Mouse (Mus musculus): ENCODE results near the gene Pdcd2. TPM values are rescaled to one million over a fixed set of nuclear protein-coding genes. Genes with fewer than 3 reads are reported as not detected.

Gene Pdcd2
- 42.9 and 48.6 TPM in 2 replicates for polyA plus RNA-seq (2014; fragmentation: Nextera tagmentation; extraction: Ambion mirVana)

DNA sequence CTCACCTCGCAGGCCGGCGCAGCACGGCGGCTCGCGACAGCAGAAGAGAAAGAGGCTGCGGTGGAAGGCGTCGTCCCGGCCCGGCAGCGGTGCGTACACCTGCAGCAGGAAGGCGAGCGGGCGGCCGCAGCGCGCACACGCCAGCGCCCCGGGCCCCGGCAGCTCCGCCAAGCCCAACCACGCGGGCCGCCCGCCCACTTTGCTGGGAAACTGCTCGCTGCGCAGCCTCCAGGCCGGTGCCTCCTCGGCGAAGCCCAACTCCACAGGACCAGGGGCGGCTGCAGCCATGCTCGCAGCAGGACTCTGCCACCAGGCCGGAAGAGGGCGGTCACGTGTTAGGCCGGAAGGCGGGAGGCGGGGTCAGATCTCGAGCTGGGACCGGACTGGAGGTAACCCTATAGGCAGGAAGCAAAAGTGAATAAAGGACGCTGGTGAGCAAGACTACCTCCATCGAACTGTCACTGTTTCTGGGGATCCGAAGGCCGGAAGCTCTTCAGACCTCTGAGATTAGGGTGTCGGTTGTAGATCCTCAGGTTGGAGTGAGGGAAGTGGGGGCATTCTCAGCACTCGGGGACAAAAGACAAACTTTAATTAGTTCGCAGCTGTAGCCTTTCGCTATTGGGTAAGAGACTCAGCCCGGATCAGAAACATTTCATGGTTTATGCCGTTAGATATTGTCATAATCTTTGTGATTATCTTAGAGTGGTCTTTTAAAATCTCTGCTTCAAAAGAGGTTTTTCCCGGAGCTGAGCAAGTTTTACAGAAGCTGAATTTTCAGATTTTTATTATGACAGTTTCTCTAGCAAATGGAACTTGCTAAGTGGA lies at the start of gene Pdcd2:
Gene Pdcd2, minus strand, starts transcription at position 316 of the 825 bp plus-strand sequence.
- peaks cover 35% of the 10 kb centered on the region for H3K36me3 ChIP-seq (ENCODE audit: control insufficient read depth, insufficient read depth, low read length)
- DNase-seq (ENCODE audit: low spot score) (peak; percentile 96), ATAC-seq (replicated peaks; ENCODE audit: low FRiP score, low TSS enrichment, low read depth) (peak; percentile 99)
- peak within 1 kb of the TSS; percentile 82 for H3K4me3 ChIP-seq (ENCODE audit: low read depth, low read length)
- H3K4me1 ChIP-seq (replicated peaks; ENCODE audit: control insufficient read depth, insufficient read depth, low read length), result peaks cover 9% of the 10 kb centered on the region; the same call in 1 of the 2 replicates
- WGBS, result under 1% methylated on average over 53 of the region's 55 CpGs
- peak within 1 kb of the TSS; percentile 71 for H3K4me2 ChIP-seq (ENCODE audit: low read length)
- peak within 1 kb of the TSS; percentile 72 for H3K9ac ChIP-seq (ENCODE audit: low read length)
- H3K9me3 ChIP-seq (ENCODE audit: control insufficient read depth, low read length), result no peaks in the 10 kb centered on the region
- H3K27me3 ChIP-seq (replicated peaks; ENCODE audit: control insufficient read depth, insufficient read depth, low read length), result no peaks in the 10 kb centered on the region
- H3K27ac ChIP-seq (ENCODE audit: low read depth), result peak within 1 kb of the TSS; percentile 77

DNA sequence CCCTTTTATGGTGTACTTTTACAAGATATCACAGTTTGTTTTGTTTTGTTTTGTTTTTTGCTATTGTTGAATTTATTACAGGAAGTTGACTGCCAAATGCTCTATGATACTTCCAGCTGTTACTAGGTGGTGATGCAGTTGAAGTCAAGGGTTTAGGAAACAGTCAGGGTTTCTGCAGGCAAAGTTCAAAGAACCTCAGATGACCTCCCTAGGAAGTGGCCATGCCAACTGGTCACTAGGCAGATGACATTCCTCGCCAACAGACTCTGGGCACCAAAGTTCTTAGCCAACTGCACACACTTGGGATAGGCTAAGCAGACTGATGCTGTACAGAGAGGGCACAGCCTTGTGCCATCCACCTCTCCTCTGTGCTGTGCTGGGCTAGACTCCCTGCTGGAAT lies 48.0 kb upstream of the Pdcd2 start:
- H3K9ac ChIP-seq (ENCODE audit: low read length), result no peak overlapping the region
- ATAC-seq (replicated peaks; ENCODE audit: low FRiP score, low TSS enrichment, low read depth), result no peak
- H3K4me2 ChIP-seq (ENCODE audit: low read length), result no peak overlapping the region
- peaks cover 3% of the 10 kb centered on the region for H3K27me3 ChIP-seq (replicated peaks; ENCODE audit: control insufficient read depth, insufficient read depth, low read length)
- DNase-seq (ENCODE audit: low spot score), result no peak
- no peak overlapping the region for H3K27ac ChIP-seq (ENCODE audit: low read depth)
- 80% methylated on average over 1 of the region's 1 CpGs for WGBS
- H3K36me3 ChIP-seq (ENCODE audit: control insufficient read depth, insufficient read depth, low read length), result no peaks in the 10 kb centered on the region
- no peaks in the 10 kb centered on the region for H3K9me3 ChIP-seq (ENCODE audit: control insufficient read depth, low read length)
- no peaks in the 10 kb centered on the region for H3K4me1 ChIP-seq (replicated peaks; ENCODE audit: control insufficient read depth, insufficient read depth, low read length)
- no peak overlapping the region for H3K4me3 ChIP-seq (ENCODE audit: low read depth, low read length)

DNA sequence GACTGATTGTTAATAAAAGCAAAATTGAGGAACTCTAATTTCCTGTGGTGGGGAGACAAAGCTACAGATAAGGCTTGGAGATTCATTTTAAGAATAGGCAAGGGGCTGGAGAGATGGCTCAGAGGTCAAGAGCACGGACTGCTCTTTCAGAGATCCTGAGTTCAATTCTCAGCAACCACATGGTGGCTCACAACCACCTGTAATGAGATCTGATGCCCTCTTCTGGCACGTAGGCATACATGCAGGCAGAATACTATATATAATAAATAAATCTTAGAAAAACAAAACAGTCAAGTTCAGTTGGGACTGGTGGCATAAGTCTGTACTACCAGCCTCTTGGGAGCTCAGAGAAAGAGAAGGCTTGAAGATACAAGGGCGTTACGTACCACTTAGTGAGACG lies 39.8 kb upstream of the Pdcd2 start:
- no peak overlapping the region for H3K27ac ChIP-seq (ENCODE audit: low read depth)
- no peak for ATAC-seq (replicated peaks; ENCODE audit: low FRiP score, low TSS enrichment, low read depth)

DNA sequence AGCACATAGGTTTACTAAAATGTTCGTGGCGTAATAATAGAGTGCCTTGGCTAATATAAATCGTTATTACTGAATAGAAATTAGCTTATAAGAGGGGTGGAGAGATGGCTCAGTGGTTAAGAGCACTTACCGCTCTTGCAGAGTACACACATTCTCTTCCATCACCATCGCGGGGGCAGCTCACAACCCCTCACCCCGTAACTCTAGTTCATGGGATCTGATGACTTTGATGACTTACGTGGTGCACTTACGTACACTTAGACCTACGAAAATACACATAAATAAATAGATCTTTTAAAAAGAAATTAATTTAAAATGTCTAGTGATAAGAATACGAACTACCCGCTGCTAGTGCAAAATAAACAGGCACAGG lies 37.8 kb upstream of the Pdcd2 start:
- 42% methylated on average over 12 of the region's 12 CpGs for WGBS
- H3K9ac ChIP-seq (ENCODE audit: low read length), result peak overlapping the region; percentile 80; the same call in 1 of the 2 replicates
- peak overlapping the region; percentile 86 for H3K4me2 ChIP-seq (ENCODE audit: low read length)
- 0 out of 2 replicates have a peak, but pooled peaks cover 4% of the 10 kb centered on the region for H3K4me1 ChIP-seq (replicated peaks; ENCODE audit: control insufficient read depth, insufficient read depth, low read length)
- H3K9me3 ChIP-seq (ENCODE audit: control insufficient read depth, low read length), result no peaks in the 10 kb centered on the region
- DNase-seq (ENCODE audit: low spot score), result no peak
- ATAC-seq (replicated peaks; ENCODE audit: low FRiP score, low TSS enrichment, low read depth), result no peak
- H3K36me3 ChIP-seq (ENCODE audit: control insufficient read depth, insufficient read depth, low read length), result no peaks in the 10 kb centered on the region
- no peaks in the 10 kb centered on the region for H3K27me3 ChIP-seq (replicated peaks; ENCODE audit: control insufficient read depth, insufficient read depth, low read length)
- H3K4me3 ChIP-seq (ENCODE audit: low read depth, low read length), result peak overlapping the region; percentile 97
- H3K27ac ChIP-seq (ENCODE audit: low read depth), result no peak overlapping the region; the same call in 1 of the 2 replicates

More for the DNA sequence above, 39.8 kb upstream of the Pdcd2 start:
- no peaks in the 10 kb centered on the region for H3K27me3 ChIP-seq (replicated peaks; ENCODE audit: control insufficient read depth, insufficient read depth, low read length)
- no peak overlapping the region for H3K9ac ChIP-seq (ENCODE audit: low read length)
- H3K9me3 ChIP-seq (ENCODE audit: control insufficient read depth, low read length), result no peaks in the 10 kb centered on the region
- DNase-seq (ENCODE audit: low spot score), result no peak
- H3K4me3 ChIP-seq (ENCODE audit: low read depth, low read length), result no peak overlapping the region
- H3K36me3 ChIP-seq (ENCODE audit: control insufficient read depth, insufficient read depth, low read length), result no peaks in the 10 kb centered on the region
- 79% methylated on average over 5 of the region's 5 CpGs for WGBS
- H3K4me1 ChIP-seq (replicated peaks; ENCODE audit: control insufficient read depth, insufficient read depth, low read length), result 0 out of 2 replicates have a peak, but pooled peaks cover 4% of the 10 kb centered on the region
- H3K4me2 ChIP-seq (ENCODE audit: low read length), result no peak overlapping the region

DNA sequence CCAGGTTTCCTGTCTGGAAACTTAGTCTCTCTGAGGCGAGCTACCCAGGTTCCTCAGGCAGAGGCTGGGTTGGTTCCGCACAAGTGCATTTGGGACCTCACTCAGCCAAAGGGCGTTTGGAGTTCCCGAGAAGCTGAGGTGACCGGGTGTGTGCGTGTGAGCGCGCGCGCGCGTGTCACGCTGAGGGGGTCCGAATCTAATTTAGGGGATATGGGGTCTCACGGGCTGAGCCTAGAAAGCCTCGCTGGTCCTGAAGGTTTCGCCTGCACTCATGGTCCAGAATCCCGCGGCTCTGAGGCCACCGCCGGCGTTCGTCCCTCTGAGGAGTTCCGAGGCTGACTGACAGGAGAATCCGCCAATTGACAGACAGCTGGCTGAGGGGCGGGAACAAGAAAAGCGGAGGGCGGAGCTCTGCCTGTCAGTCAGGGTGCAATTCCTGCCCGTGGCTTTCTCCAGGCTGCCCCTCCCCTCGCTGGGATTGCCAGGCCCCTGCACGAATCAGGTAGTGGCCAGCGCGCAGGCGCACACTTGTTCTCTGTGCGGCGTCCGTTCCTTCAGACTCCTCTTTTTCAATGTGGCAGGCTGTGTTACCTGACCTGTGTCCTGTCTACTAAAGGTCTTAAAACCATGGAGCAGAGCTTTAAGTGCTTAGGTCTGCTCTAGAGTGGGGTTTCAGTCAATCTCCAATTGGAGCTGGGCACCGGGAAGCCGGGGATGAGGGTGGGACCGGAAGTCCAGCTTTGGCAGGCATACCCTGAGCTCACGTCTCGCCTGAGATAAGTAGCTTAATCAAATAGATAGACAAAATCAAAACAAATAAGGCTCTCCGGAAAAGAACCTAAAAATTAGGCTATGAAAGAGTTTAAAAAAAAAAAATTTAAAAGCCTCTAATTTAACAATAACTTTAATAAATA lies 37.2 kb upstream of the Pdcd2 start, which contains the start of gene Prdm9:
Gene Prdm9, minus strand, starts transcription at position 341 of the 914 bp plus-strand sequence.
- Histone ChIP-seq H3K4me1 (replicated peaks; ENCODE audit: control insufficient read depth, insufficient read depth, low read length) (0 out of 2 replicates have a peak, but pooled peaks cover 4% of the 10 kb centered on the region), H3K9ac (ENCODE audit: low read length) (peak within 1 kb of the TSS; percentile 80), H3K4me2 (ENCODE audit: low read length) (peak within 1 kb of the TSS; percentile 90), H3K36me3 (ENCODE audit: control insufficient read depth, insufficient read depth, low read length) (no peaks in the 10 kb centered on the region), H3K9me3 (ENCODE audit: control insufficient read depth, low read length) (no peaks in the 10 kb centered on the region), H3K4me3 (ENCODE audit: low read depth, low read length) (peak within 1 kb of the TSS; percentile 97), H3K27me3 (replicated peaks; ENCODE audit: control insufficient read depth, insufficient read depth, low read length) (no peaks in the 10 kb centered on the region), H3K27ac (ENCODE audit: low read depth) (peak within 1 kb of the TSS; percentile 94)
- ATAC-seq (replicated peaks; ENCODE audit: low FRiP score, low TSS enrichment, low read depth) (peak; percentile 98), DNase-seq (ENCODE audit: low spot score) (peak; percentile 100)
- under 1% methylated on average over 43 of the region's 43 CpGs for WGBS

DNA sequence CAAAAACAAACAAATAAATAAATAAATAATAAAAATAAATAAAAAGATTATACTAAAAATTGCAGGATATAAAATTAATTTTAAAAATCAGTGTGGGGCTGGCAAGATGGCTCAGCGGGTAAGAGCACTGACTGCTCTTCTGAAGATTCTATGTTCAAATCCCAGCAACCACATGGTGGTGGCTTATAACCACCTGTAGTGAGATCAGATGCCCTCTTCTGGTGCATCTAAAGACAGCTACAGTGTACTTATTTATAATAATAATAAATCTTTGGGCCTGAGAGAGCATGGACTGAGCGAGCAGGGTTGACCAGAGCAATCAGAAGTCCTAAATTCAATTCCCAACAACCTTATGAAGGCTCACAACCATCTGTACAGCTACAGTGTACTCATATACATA lies 32.8 kb upstream of the Pdcd2 start:
- WGBS, result 85% methylated on average over 2 of the region's 2 CpGs
- no peak for ATAC-seq (replicated peaks; ENCODE audit: low FRiP score, low TSS enrichment, low read depth)
- Histone ChIP-seq H3K4me1 (replicated peaks; ENCODE audit: control insufficient read depth, insufficient read depth, low read length) (0 out of 2 replicates have a peak, but pooled peaks cover 4% of the 10 kb centered on the region), H3K36me3 (ENCODE audit: control insufficient read depth, insufficient read depth, low read length) (no peaks in the 10 kb centered on the region), H3K27me3 (replicated peaks; ENCODE audit: control insufficient read depth, insufficient read depth, low read length) (no peaks in the 10 kb centered on the region), H3K9me3 (ENCODE audit: control insufficient read depth, low read length) (no peaks in the 10 kb centered on the region), H3K4me3 (ENCODE audit: low read depth, low read length) (no peak overlapping the region), H3K9ac (ENCODE audit: low read length) (no peak overlapping the region), H3K4me2 (ENCODE audit: low read length) (no peak overlapping the region), H3K27ac (ENCODE audit: low read depth) (no peak overlapping the region)
- DNase-seq (ENCODE audit: low spot score), result no peak

DNA sequence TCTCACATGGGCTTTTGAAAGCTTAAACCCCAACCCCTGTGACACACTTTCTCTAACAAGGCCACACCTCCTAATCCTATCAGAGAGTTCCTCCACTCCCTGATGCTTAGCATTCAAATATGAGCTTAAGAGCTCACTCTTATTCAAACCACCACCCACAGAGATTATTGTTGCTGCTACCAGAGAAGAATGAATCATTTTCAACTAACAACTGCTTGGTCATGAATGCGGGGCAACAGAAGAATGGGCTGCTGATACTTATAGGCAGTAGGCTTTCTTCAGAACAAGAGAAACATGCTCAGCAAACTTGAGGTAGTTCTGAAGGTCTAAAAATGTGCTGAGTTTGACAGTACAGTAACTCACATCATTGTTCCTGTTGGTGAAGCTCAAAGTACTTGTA lies 22.6 kb upstream of the Pdcd2 start:
- no peaks in the 10 kb centered on the region for H3K4me1 ChIP-seq (replicated peaks; ENCODE audit: control insufficient read depth, insufficient read depth, low read length)
- no peaks in the 10 kb centered on the region for H3K27me3 ChIP-seq (replicated peaks; ENCODE audit: control insufficient read depth, insufficient read depth, low read length)
- H3K4me3 ChIP-seq (ENCODE audit: low read depth, low read length), result no peak overlapping the region
- ATAC-seq (replicated peaks; ENCODE audit: low FRiP score, low TSS enrichment, low read depth) (no peak), DNase-seq (ENCODE audit: low spot score) (no peak)
- no peaks in the 10 kb centered on the region for H3K36me3 ChIP-seq (ENCODE audit: control insufficient read depth, insufficient read depth, low read length)
- no peaks in the 10 kb centered on the region for H3K9me3 ChIP-seq (ENCODE audit: control insufficient read depth, low read length)
- H3K4me2 ChIP-seq (ENCODE audit: low read length), result no peak overlapping the region
- H3K27ac ChIP-seq (ENCODE audit: low read depth), result no peak overlapping the region
- H3K9ac ChIP-seq (ENCODE audit: low read length), result no peak overlapping the region
- WGBS, result 42% methylated on average over 1 of the region's 1 CpGs

DNA sequence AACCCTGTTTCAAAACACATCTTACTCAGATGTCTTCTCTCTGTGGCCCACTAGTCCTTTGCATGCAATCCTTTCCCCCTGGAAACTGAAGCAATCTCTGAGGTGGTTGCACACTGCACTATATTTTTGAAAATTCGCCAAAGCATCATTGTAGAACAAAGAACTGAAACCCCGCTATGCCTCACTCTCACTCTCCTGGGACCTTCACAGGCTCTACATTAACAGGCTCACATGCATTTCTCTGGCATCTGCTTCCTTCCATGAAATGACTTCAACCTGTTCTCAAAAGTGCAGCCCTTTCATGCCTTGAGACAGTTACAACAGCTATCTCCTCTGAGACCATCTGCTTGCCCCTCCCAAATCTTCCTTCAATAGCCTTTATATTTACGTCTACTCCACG lies 19.3 kb upstream of the Pdcd2 start:
- H3K4me3 ChIP-seq (ENCODE audit: low read depth, low read length), result no peak overlapping the region
- H3K27me3 ChIP-seq (replicated peaks; ENCODE audit: control insufficient read depth, insufficient read depth, low read length), result no peaks in the 10 kb centered on the region
- 0 out of 2 replicates have a peak, but pooled peaks cover 3% of the 10 kb centered on the region for H3K9me3 ChIP-seq (ENCODE audit: control insufficient read depth, low read length)
- ATAC-seq (replicated peaks; ENCODE audit: low FRiP score, low TSS enrichment, low read depth) (no peak), DNase-seq (ENCODE audit: low spot score) (no peak)
- H3K27ac ChIP-seq (ENCODE audit: low read depth), result no peak overlapping the region
- H3K4me1 ChIP-seq (replicated peaks; ENCODE audit: control insufficient read depth, insufficient read depth, low read length), result no peaks in the 10 kb centered on the region
- H3K36me3 ChIP-seq (ENCODE audit: control insufficient read depth, insufficient read depth, low read length), result no peaks in the 10 kb centered on the region
- 72% methylated on average over 4 of the region's 4 CpGs for WGBS
- no peak overlapping the region for H3K4me2 ChIP-seq (ENCODE audit: low read length)
- H3K9ac ChIP-seq (ENCODE audit: low read length), result no peak overlapping the region
